Mouse (Mus musculus) c-Kit-negative CD71-positive TER-119-positive erythroid progenitor cells, embryonic 14.5 days (primary cell): Measurements from ENCODE around the gene Serpine1.

Experiments
- DNase-seq: peaks from one replicate; pipeline ENCODE4 v3.0.0-alpha.2; 2013; ENCODE audit warnings: low read depth, low spot score

The Serpine1 gene

DNA sequence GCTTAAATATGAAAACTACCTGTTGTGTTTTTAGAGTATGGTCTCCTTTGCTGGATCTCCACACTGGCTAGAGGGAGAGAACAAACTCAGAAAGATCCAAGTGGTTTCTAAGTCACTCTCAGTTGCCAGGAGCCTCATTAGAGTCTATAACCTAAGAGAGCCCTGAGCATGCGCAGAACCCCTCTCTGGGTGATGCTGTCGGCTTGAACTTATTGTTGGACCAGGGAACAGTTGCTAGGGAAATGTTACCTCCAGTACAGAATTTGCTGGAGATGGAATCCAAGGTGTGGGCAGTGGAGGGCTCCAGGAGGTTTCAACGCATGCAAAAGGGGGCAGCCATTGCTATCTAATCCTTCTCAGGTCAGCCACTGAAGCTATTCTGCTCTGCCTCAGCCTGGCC is 47.8 kb downstream of the Serpine1 start:
- DNase-seq = no peak

DNA sequence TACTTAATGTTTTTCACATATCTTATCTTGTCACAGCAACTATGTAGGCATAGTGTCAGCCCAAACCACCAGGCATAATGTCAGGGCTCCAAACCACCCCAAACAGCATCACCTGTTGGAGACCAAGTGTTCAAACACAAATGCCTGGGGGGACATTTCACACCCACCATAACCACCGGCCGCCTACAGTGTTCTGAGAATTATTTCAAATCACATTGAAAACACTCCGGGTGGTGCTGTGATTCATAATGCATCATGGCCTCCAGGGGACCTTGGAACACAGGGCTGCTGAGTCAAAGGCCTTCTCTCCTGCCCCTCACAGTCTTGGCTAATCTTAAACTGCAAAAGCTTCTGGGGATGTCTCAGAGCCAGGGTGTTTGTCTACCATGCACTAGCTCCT is 56.2 kb downstream of the Serpine1 start:
- no peak for DNase-seq

DNA sequence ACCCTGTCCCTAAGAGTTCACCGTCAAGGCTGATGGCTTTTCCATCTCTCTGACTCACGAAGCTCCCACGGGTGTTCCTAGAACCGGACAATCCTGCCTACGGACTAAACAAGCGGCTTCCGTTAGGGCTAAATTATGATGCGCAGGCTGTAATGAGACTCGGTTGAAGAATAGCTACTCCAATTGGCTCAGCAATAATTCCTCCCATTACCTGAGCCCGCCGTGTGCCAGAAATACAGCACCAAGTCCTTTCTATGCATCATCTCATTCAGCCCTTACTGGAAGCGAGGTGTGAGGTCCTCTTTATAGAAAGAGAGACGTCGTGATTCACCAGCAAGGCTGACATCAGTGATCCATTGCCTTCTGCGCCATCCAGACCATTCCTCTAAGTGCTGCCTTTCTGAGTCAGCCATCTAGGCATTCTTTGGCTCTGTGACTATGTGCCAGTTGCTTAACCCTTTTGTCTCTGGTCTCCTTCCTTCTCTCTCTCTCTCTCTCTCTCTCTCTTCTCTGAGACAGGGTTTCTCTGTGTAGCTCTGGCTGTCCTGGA is 59.6 kb downstream of the Serpine1 start:
- DNase-seq = no peak
